Mouse (Mus musculus): ENCODE measurements at regions not wholly inside any gene's neighbourhood (a gene's known extent, or its start where the extent isn't known, plus 50 kb on each side); places are given as distances from the start of the nearest gene placed in this dataset.

GRCm38 (mm10) chr17:79457636-79458035 lies 102.7 kb upstream of the Cdc42ep3 start:
- TF ChIP-seq CTCF (IDR thresholded peaks at IDR 0.05; ENCODE audit: low read depth), result no peak
- TF ChIP-seq EP300 (IDR thresholded peaks at IDR 0.05; ENCODE audit: low read depth), result no peak
